Mouse (Mus musculus): ENCODE measurements at regions not wholly inside any gene's neighbourhood (a gene's known extent, or its start where the extent isn't known, plus 50 kb on each side); places are given as distances from the start of the nearest gene placed in this dataset.

DNA sequence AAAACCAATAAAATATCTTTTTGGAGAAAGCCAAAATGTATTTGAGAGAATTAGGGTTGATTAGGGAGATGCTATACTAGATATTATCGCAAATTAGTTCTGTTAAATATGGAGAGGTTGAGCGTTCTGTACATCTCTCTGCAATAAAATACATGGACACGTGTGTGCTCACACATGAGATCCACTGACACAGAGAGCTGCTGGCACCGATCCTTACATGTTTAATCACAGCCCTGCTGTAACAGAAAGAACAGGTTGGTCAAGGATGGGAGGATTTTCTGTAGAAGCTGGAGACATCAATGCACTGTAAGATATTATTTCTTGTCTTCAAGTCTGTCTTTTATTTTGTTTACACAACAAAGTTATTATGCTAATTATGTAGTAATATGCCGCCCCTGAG lies 366.2 kb upstream of the Fam92a start:
- DNase-seq (ENCODE audit: low read depth, low spot score): no peak

DNA sequence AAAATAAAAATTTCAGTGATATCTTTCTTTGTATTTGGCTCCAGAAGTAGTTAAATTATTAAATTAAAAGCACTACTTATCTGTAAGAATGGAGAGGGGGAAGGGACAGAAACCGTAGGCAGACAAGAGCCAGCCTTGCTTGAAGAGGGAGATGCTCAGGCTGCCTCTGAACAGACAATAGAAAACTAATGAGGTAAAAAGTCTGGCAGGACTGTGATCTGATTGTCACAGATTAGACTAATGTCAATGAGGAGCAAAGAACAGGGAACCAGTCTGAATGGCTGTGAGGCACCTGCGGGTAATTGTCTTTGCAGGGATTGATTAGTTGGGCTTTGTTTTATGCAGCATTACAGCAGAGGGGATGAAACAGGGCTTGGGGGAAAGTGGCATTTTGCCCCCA lies 362.3 kb upstream of the Fam92a start:
- no peak for DNase-seq (ENCODE audit: low read depth, low spot score)

DNA sequence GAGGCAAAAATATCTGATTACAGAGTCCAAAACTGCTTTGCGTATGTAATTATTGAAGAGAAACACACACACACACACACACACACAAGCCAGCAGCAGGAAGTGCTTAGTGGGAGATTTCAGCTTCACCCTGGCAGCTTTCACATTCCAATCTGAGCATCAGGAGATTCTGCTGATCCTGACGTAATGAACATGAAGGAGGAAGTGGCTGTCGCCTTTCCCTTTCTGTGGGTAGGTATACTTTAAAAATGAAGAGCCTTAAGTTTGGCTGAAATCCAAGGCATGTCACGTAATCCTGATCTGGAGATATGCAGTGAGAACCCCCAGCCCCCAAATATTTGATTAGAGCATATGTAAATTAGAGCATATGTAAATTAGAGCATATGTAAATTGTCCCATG lies 361.1 kb upstream of the Fam92a start:
- DNase-seq (ENCODE audit: low read depth, low spot score): no peak

DNA sequence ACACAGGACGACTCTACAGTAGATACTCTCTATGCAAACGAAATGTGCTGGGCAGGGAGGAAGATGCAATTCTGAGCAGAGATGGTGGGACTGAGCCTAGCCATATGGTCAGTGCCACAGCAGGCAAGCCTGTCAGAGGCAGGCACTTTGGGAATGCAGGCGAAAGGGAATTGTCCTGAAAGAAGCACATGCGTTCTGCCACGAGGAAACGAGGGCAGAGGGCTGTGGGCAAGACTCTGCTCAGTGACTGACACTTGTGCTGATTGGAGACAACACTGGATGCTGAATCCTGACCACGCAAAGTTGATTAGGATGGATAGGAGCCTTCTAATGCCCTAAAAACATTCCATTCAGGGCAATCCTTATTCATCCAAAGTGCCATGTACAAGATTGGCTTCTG lies 350.5 kb upstream of the Fam92a start:
- no peak for DNase-seq (ENCODE audit: low read depth, low spot score)

DNA sequence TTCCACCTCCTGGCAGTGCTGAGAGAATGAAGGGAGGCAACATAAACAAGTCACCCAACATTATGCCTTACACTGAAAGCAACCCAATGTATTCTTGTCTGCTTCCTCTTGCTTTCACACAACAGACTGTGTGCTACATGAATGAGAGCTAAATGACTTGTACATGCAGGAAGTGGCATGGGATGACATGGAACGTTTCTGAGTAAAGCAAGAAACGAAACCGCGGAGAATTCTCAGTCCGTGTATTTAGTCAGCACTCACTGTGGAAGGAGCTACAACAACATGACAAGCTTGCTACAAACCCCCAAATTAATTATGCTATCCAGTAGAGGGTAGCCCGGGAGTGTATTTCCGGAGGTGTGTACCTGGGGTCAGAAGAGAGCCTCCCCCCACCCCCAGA lies 349.4 kb upstream of the Fam92a start:
- DNase-seq (ENCODE audit: low read depth, low spot score): no peak

DNA sequence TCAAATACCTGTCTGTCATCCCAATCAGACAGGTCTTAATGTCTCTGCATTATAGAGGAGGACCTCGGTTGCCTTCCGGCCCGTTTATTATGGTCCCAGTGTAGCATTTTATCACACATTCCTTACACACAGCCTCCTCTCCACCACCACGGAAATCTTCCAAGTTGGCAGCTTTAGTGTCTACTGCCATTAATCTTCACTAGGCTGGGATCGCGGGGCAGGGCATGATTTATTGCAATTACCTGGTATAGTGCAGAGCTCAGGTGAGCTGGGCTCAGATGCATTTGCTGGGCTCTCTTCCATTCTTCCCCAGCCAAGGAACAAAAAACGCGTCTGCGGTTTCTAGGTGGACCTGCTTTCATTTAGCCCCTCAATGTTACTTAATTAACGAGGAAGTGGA lies 344.7 kb upstream of the Fam92a start:
- DNase-seq (ENCODE audit: low read depth, low spot score): no peak

DNA sequence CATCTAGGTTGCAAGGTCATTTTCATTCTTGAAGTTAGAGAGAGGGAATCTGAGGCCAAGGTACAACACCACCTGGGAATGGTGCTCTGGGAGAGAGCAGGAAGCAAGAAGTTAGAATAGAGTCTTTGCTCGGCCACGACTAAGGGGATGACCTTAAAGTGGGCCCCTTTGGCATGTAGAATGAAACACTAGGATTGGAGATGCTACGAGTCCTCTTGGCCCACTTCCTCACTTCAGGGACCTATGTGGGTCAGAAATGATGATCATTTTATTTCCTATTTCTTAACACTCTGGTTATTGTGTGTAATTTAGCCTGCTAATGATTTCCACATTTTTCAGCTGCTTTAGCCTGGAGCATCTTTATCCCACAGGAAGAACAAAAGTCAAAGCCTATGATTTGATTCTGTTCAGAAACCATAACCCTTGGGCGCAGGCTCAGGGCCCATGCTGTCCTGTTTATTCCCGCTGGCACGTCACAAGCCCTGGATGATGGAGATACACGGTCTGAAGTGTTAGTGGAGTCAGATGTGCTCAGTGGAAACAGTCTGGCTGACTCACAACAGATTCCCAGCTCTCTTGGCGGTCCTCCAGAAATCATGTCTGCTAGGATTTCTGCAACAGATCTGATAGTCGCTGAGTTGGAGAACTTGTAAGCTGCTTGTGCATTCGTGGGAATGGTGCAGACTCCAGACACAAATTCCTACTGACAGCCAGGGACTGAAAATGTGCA lies 340.0 kb upstream of the Fam92a start:
- DNase-seq (ENCODE audit: low read depth, low spot score): no peak

DNA sequence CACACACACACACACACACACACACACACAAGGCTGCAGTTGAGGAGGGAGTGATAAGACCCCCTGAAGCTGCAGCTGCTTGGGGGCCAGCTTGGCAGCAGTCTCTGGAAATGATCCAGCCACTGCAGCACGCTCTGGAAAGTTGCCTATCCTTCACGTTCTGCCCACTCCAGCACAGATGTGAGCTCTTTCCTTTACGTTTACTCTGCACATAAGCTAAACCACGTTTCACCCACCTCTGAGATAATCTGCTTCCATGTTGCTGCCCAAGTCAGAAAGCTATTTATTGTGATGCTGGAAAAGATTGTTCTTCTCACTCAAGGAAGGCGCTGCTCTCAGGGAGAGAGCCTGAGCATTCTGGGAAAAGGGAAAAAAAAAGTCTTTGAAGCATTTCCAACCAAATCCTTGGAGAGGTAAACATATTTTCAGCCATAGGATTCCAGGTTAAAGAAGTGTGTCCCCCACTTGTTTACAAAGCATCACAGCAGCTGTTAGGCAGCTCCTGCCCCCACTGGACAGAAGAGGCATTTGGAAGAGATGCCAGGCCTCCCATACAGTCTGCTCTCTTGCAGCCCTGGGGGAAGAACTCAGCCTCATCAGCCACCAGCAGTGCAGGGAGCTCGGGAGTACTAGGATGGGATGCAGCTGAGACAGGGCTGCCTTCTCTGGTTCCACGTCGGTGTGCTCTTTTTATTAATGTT lies 335.2 kb upstream of the Fam92a start:
- DNase-seq (ENCODE audit: low read depth, low spot score): no peak

DNA sequence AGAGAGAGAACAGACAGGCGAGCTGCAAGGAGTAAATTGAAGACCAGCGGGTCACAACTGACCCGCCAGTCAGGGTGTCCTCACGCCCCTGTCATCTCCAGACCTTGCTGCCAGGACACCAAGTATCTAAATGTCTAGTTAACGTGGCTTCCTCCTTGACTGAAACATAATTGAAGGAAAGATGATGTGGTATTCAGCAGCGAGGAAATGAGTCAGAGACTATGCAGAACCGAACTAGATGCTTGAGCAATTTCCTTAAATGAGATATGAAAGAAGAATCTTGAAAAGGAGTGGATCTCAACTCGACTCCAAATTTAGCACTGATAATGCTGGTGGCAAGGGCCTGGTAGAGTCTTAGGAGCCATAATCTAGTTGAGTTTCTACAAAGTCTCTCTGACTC lies 329.3 kb upstream of the Fam92a start:
- no peak for DNase-seq (ENCODE audit: low read depth, low spot score)

DNA sequence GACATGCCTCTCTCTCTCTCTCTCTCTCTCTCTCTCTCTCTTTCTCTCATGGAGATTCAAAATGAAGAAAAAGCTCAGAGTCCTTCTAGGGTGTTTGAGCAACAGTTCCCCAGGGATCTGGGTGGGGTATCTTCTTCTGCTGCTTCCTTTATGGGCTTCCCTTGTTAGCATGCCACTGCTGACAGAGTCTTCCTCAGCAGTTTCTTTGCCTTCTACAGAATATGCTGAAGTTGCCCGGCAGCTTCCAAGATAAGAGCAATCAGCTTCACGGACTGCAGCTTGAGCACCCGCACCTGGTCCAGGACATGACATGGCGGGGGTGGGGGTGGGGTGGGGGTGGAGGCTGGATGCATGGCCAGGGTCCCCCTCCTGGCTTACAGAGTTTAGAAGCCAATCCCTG lies 326.6 kb upstream of the Fam92a start:
- no peak for DNase-seq (ENCODE audit: low read depth, low spot score)

DNA sequence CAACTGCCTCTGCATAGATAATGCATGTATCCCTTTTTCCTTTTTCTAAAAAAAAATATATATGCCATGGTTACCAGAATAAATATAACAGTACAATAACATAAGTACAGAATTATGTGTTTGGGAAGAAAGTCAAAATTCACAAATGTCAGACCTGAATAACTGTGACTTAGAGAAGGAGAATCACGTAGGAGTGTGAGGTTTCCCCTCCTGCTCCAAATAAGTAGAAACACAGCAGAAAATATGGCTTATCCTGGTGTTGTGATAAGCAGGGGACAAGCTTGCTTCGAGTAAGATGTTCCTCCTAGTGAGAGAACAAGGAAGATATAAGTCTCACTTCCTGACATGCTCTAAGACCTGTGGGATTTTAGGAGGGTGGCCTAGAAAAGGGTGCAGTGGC lies 320.7 kb upstream of the Fam92a start:
- no peak for DNase-seq (ENCODE audit: low read depth, low spot score)

DNA sequence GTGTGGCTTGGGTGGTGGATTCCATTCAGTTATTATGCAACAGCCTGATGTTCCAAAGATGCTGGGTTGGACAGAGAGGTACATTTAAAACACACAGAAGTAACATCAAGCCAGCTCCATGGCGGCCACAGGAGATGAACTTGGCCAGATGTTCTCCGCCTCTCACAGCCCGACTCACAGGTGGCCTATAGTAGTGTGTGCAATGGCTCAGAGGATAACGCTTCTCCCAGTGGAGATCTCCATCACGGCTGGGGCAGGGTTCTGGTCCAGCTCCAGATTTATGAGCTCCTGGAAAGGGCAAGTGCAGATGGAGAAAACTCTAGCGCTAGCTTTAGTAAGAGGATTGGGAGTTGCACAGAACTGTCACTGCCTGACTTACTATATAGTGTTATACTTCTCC lies 319.5 kb upstream of the Fam92a start:
- peak; percentile 23 for DNase-seq (ENCODE audit: low read depth, low spot score)

DNA sequence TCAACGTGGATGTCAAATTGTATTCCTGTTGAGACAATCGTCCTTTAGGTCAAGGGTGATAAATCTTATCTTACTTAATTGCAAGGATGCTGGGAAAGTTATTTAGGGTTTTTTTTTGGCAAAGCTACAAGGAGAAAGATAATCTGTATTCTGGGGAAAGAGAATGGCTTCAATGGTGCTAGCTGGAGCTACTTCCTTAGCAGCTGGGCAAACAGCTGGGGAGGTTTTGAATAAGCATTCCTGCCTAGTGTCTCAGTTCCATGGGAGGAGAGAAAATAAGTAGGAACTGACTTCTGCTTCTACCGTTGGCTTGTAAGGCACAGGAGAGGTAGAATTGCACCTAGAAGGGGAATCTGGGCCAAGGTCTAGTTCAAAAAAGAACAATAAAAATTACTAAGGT lies 318.3 kb upstream of the Fam92a start:
- no peak for DNase-seq (ENCODE audit: low read depth, low spot score)

DNA sequence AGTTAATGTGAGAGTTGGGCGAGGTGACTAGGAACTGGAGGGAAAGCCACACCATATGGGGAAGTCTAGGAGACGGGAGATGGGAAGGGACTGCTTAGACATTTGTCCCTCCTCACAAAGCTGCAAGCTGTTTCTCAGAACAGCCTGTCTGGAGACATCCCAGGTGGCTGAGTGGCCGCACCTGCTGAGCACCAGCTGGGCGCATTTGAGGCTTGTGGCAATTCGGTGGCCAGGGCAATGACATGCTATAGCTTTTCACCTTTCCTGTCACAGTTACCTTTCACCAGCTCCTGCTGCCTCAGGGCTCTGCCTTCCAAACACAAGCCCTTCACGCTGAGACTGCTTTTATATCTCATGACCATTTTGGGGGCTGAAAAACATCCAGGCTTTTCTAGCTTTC lies 317.5 kb upstream of the Fam92a start:
- DNase-seq (ENCODE audit: low read depth, low spot score): no peak

DNA sequence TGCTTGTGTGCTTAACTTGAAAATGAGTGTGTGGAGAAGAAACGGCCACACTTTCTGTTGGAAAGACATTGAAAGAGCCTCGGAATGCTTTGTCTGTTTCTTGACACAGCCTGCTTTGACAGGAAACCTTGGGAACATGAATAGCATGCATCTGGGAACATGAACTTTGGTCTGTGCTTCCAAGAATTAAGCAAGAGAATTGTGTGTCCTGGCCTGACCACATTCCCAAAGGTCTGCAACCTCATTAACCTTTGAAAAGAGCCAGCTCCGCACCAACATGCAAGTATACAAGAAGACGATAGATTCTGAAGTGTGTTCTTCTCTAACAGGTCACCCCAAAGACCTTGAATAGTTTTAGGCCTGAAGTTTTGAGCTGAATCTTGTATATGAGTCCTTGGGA lies 309.7 kb upstream of the Fam92a start:
- DNase-seq (ENCODE audit: low read depth, low spot score): no peak

DNA sequence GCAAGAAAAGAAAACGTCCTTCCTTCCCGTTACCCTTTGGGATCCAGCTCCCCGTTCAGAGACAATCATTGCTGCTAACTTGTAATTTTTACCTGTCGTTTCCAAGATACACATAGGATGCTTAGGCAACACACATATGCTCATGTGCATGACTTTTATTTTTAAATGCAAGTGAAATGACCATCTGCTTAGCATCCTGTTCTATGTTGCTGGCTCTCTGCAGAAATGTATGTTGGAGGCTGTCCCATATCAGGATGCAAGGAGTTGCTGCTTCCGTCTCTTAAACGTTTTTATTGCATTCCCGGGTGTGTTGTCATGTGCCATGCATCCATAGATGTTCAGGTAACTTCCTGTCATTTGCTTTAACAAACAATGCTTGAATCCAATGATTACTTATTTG lies 304.9 kb upstream of the Fam92a start:
- no peak for DNase-seq (ENCODE audit: low read depth, low spot score)

DNA sequence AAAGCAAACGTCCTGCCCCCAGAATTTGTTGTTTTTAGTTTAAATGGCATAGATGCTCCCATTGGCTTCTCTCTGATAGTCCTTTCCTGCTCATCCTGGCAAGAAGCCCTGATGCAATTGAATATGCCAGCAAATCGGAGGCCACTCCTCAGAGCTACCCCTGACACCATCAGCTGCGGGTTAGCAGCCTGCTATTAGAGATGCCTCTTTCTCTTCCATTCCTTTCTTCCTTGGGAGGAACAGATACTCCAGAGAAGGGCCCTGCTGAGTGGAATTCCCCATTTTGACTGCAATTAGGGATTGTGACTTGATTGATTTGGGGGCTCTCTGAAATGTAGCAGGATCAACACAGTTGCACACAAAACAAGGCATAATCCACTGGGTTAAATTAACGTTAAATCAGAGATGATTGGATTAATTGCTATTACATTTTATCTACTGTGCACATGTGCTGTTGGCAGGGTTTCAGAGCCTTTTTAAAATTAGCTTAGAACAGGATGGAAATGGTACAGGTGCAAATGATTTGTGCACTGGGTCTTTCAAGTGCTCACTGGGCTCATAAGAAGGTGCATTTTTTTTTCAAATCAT lies 303.3 kb upstream of the Fam92a start:
- DNase-seq (ENCODE audit: low read depth, low spot score): no peak

DNA sequence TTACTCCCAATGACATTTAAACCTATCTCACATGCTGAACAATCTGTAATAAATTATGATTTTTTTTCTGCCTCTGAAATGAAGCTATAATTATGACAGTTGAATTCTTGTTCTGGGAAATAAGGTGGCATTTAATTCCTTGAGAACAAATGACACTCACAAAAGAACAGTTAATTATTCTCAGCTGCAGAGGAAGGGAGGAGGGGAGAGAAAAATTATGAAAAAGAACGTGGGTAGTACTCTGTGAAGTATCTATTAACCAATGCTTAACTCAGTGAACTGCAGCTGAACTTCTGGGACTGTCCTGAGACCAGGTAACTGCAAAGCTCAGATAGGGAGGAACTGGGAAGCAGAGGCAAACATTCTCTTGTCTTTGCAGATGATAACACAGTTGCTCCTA lies 302.6 kb upstream of the Fam92a start:
- DNase-seq (ENCODE audit: low read depth, low spot score): no peak

DNA sequence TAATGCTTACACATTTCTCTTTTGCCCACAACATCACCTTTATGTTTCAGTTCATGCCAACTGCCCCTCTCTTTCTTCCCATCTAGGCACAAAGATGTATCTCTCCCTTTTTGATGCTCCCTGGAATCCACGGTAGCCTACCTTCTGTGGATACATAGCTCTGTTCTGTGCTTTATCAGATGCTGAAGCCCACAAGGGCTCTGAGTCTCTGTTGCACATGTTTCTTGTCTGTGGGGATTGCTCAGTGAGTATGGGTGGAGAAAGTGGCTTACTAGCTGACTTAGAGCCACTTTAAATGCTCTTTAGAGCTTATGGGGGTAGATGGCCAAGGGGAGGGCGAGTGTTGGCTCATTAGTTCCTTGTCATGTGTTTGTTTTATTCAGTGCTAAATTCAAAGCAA lies 289.9 kb upstream of the Fam92a start:
- DNase-seq (ENCODE audit: low read depth, low spot score): no peak

DNA sequence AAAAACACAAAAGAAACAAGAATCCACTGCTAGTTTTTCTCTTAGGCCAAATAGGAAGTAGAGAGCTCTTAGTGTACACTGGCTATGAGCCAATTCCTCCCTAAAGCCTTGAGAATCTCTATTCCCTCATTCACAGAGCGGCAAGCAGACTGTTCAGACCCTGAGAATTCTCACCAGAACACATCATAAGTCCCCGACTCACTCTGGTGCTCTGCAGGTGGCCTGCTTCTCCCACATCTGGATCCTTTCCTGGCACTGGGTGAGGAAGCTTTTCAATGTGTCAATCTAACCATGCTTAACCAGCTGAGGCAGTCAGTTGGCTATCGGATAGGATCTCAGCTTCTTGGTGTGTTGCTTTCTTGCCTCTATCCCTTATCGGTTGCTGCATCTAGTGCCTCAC lies 289.4 kb upstream of the Fam92a start:
- DNase-seq (ENCODE audit: low read depth, low spot score): no peak

DNA sequence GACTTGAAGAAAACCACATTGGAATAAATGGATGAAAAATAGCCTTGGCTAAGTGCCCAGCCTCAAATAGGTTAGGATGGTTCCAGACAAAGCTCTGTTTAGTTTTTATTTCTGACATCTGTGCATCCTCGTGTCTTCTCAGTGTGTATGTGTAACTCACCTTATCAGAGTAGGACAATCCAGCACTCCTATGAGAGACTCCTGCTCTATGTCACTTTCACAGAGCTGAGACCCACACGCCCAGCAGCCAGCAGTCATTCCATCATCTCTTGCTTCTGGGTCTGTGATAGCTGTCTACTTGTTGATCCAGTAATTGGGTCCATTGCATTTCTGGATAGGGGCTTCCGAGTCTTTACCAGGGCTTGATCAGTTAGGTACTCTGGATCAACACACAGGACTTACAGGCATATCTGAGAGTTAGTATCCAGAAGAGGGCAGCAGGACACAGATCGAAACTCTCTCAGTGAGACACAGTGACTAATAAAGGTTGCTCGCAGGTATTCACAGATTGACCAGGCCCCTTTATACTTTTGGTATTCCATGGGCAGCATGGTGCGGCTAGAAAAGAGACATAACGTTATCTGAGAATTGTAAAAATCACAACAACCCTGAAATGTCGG lies 286.3 kb upstream of the Fam92a start:
- no peak for DNase-seq (ENCODE audit: low read depth, low spot score)

DNA sequence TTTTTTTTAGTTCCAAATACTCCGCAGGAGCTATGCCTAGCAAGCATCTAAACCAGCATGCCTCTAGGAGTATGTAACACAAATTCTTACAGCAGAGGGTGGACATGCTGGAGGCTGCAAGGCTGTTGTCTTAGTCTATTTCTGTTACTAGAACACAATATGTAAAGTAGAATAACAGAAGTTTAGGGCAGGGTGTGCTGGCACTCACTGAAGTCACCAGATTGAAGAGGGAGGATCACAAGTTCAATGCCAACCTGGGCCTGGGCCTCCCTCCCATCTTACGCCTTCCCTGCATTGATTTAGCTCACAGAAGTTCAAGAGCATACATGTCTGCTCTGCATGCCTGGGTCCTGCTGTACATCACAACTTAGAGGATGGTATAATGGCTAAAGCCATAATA lies 280.3 kb upstream of the Fam92a start:
- DNase-seq (ENCODE audit: low read depth, low spot score): no peak

DNA sequence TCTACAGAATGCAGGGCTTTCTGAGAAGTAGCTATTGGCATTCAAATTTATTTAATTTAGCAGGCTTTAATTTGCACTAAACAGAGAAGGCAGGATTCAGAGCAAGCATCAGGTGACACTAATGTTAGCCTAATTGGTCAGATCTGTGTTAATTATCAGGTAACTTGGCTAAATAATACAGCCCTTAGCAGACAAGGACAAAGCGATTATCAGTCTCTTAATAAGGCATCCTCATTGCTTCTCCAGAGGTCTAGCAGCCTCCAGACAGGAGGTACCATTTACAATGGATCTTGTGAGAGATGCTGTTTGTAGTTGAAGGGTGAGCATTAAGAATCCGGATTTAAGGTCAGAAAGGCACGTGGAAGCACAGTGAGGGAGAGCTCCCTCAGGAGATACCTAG lies 253.7 kb upstream of the Fam92a start:
- no peak for DNase-seq (ENCODE audit: low read depth, low spot score)

Measured in mesoderm, embryonic 11.5 days (tissue).